Mouse (Mus musculus): ENCODE measurements around the gene Arhgef25.

Gene Arhgef25

GRCm38 (mm10) chr10:127189651-127190381 lies at the start of gene Arhgef25:
TSS of gene Arhgef25 (minus strand) at chr10:127190083.
- peak; percentile 70 for DNase-seq

GRCm38 (mm10) chr10:127238241-127238824 lies 48.5 kb upstream of the Arhgef25 start:
- no peak for DNase-seq

DNA sequence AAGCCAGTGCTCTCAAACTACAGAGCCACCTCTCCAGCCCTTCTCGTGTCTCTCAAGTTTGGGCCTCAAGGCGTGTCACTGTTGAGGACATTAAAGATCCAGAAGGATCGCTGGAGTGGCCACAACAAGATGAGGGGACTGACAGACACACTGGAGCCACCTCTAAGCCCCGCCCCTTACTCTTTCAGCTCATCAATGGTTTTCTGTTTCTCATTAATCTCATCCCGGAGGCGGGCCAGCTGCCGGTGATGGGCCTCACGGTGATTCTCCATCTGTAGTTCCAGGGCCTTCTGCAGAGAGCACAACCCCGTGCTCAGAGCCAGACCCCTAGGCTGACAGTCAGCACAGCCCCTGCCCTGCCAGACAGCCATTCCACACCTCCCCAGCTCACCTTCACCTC lies 46.7 kb upstream of the Arhgef25 start:
- DNase-seq: no peak

DNA sequence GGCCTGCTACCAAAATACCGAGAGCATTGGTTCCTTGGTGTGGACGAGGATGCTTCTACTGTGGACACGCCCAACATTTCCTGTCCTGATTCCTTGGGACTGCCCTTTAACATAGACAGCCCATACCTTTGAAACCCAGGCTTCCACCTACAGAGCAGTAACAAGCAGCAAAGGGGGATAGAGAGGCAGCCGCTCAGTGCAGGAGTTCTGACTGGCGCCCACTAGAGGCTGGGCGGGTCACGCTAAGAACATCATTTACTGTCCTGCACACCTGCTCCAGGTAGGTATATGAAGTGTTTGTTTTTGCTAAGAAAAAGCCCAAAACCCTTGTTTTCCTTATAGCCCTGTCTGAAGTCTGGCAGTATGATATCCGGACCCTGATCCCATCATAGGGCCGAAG lies 43.3 kb upstream of the Arhgef25 start:
- no peak for DNase-seq

DNA sequence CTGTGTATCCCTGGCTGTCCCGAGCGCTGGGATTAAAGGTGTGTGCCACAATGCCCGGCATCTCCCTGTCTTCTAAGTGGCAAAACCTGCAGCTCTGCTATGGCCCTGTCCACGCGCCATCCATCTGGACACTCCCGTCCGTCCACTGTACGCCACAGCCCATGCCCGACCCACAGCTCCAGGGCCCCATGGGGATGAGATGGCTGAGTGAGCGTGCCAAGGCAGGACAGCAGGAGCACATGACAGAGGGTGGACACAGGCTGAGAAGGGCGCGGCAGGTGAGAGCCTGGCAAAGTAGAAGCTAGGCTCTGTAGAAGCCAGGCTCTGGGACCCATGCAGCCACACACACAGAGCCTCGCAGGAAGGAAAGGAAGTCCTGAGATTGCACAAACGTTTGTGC lies 41.9 kb upstream of the Arhgef25 start:
- DNase-seq: no peak

DNA sequence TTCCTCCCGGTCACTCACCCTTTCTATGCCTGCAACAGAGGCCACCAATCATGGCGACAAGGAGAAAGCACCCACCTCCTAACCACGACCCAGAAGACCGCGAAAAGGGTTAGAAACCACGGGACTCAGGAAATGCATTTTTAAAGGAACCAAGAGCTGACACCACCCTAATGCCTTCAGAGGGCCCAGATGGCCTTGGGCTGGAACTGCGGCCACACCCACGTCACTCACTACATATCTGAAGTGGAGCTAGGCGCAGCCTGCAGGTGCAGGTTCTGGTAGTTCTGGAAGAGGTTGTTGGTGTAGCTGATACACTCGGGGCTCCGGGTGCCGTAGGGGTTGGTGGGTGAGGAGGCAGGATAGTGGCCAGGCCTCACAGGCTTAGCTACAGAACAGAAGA lies 40.8 kb upstream of the Arhgef25 start:
- no peak for DNase-seq

DNA sequence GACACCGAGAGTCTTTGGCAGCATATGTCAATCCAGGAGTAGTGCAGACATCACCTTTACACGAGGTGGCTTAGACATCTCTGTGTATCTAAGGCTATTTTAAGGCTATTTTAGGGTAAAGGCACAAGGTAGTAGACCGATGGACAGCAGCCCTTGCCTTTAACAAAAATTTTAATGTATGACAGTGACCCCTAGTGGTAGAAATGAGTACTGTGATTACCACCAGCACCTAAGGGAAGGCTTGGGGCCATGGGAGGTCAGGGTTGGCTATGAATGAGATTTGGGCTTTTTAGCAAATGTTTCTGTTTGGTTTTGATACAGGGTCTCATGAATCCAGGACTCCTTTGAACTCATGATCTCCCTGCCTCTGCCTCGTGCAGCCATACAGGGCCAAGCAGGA lies 39.0 kb upstream of the Arhgef25 start:
- DNase-seq: peak; percentile 69

DNA sequence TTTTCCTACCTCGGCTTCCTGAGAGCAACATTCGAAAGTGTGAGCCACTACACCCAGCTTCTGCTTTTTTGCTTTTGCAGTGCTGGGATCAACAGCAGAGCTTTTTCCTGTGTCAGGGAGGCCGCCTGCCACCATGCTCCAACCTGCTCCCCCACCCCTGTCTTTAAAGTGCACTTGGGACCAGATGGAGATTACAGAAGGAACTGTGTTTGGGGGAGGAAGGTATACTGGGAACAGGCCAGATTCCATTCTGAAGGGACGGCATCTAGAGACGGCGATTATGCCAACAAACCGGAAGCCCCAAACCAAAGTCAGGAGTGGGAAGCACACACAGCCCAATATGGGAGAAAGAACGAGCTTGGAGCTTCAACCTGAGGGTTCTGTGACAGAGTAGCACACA lies 37.3 kb upstream of the Arhgef25 start:
- DNase-seq: no peak

DNA sequence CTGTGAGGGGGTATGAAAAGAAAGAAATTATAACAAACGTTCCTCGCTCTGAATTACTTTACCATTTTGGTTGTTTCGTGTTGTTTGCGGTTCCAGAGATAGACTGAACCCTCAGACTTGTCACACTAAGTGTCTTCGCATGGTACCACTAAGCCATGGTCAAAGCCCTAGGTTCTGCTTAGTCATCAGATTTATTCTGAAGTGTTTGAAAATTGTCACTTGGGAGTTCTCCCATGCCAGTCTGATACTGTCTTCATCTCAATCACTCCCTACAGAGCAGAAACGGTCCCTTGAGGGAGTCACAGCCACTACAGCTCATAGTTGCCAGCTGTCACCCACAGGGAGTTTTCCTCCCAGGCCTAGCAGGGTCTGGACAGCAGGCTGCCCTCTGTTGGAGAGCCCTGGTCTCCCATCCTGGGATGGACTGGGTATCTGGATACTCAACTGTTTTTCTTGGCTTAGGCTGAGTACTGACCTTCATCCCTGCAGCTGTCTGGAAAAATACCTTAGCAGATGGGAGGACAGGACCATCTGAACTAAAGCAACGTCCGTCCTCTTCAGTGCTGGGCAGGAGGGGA lies 36.5 kb upstream of the Arhgef25 start:
- peak; percentile 40 for DNase-seq

DNA sequence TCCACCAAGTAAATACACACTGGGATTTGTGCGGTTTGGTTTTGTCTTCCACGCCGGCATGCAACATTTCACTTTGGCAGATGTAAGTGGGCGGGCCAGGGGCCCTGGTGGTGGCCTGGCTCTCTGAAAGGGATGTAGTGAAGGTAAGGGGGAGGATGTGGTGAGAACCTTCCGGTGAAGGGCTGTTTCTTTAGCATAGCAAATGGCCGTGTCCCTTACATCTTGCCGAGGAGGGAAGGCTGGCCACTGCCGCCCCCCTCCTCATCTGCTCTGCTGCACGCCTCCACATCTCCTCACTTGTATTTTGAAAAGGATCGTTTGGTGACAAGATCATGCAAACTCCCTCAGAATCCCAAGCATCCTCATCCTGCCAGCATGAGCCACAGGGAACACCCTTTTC lies 35.8 kb upstream of the Arhgef25 start:
- DNase-seq: no peak

DNA sequence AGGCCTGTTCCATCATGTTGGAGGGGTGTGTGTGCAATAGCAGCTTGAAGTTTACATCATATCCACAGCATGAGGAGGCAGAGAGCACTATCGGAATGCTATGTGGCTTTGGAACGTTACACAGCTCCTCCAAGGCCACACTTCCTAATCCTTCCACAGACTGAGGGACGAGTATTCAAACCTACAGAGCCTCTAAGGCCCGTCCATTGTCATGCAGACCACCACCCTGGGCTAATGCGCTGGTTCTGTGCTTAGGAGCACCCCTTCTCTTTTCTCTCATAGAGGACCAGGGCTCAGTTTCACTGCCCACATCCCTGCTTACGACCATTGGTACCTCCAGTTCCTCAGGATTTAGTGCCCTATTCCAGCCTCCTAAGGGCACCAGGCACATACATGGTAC lies 35.3 kb upstream of the Arhgef25 start:
- DNase-seq: no peak

GRCm38 (mm10) chr10:127218339-127218738 lies 28.5 kb upstream of the Arhgef25 start:
- DNase-seq: no peak

- no peak for DNase-seq
Observed at GRCm38 (mm10) chr10:127217177-127217576, 27.3 kb upstream of the Arhgef25 start.

DNA sequence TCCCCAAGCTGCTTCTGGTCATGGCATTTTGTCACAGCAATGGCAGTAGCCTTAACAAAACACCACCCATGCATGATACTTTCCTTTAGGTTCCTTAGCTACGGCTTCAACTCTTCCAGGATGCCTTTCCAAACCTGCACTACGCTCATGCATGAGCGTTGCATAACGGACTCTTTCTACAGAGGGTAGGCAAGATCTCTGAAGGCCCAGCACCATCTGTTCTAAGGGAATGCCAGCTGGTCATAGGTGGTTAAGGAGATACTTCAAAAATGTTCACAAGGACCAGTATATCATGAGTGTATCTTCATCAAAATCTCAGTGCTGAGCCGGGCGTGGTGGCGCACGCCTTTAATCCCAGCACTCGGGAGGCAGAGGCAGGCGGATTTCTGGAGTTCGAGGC lies 26.6 kb upstream of the Arhgef25 start:
- DNase-seq: no peak

GRCm38 (mm10) chr10:127214422-127214803 lies 24.5 kb upstream of the Arhgef25 start:
- no peak for DNase-seq

GRCm38 (mm10) chr10:127213704-127214421 lies 24.0 kb upstream of the Arhgef25 start:
- DNase-seq: no peak

GRCm38 (mm10) chr10:127213272-127213671 lies 23.4 kb upstream of the Arhgef25 start:
- DNase-seq: no peak

DNA sequence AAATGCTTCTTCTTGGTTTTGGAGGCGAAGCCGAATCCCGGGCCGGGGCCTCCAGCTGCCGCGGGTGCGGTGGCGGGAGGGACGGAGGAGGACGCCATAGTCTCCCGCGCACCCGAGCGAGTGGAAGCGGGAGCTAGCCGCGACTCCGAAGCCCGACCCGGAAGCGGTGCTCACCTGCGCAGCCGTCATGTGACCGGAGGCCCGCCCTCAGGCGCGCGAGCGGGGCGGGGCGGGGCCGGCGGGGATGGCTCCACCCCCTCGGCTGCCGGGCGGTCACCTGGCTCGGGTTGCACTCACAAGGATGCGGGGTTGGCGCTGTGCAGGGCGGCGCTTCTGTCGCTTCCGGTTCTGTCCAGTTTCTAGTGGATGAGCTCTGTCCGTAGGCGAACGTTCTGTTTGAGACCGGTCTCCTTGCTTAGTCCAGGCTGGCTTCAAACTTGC lies 21.6 kb upstream of the Arhgef25 start, which contains the start of gene Pip4k2c:
TSS of gene Pip4k2c (minus strand) at position 172 of the 441 bp plus-strand sequence.
- DNase-seq: peak; percentile 96

- DNase-seq: peak; percentile 84
Observed at GRCm38 (mm10) chr10:127210961-127211405, 21.1 kb upstream of the Arhgef25 start.

DNA sequence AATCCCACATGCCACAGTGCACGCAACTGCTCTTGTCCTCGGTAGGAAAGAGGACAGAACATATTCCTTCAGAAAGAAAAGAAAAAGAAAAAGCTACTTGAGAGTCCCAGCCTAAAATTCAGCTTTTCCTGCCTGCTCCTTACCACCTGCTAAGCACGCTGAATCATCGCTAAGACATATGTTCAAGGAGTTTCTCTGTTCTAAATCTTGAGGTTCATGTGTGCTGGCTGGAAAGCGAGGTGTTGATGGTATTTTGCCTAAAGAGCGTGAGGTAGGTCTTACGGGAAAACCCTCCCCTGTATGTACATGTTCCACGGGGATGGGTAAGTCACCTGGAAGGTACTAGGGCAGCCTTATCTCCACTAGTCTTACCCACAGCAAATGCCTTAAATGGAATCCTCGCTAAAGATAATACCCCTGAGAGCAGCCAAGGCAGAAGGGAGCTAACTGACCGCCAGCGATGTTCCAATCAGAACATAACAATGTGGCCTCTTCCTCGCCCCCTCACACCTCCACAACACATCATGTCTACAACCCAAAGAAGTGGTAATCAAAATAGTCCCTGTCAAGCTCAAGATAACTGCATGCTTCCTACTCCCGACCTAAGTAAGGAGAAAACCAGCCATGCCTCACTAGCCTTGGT lies 20.2 kb upstream of the Arhgef25 start:
- no peak for DNase-seq

DNA sequence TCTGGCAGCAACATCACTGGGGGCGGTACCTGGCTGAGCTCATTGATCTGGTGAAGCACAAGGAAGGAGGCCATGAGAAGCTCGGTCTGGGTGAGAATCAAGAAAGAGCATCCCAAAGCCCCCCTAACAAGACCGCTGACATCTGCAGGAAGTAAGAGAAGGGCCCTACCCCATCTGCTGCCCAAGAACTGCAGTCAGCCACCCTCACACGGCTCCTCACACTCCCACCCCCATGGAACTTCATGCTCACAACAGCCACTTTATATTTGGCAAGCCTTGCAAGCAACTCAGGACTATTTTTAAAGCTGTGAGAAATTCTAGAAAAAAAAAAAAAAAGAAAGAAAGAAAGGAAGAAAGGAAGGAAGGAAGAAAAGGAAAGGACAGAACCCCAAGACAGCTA lies 19.0 kb upstream of the Arhgef25 start:
- DNase-seq: no peak

DNA sequence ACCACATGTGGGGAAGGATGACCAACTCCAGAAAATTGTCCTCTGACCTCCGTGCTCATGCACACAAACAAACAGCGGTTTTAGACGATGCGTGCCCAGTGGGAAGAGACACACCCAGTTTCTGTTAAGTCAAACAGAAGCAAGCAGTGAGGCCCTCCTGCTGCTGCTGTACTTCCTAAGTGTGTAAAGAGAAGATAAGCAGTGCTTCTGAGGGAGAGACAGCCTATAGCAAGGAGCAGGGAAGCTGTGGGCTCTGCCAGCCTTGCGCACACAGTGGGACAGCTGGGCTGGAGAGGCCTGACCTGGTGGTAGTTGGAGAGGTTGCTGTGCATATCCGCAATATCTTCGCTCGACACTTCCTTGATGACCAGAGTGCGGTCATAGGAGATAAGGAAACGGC lies 15.5 kb upstream of the Arhgef25 start:
- no peak for DNase-seq

GRCm38 (mm10) chr10:127204589-127204988 lies 14.7 kb upstream of the Arhgef25 start:
- no peak for DNase-seq
